Mouse (Mus musculus) E14TG2a.4 (cell line): ENCODE data around the gene Eddm3b.

ENCODE experiments used
- CTCF ChIP-seq: conservative IDR thresholded peaks from 2 replicates; pipeline ENCODE4 v1.5.1; 2014; ENCODE audit warnings: low read length
- POU5F1 ChIP-seq: IDR thresholded peaks from 2 replicates; pipeline ENCODE4 v1.6.1; 2014; ENCODE audit warnings: low read length, borderline replicate concordance

DNA sequence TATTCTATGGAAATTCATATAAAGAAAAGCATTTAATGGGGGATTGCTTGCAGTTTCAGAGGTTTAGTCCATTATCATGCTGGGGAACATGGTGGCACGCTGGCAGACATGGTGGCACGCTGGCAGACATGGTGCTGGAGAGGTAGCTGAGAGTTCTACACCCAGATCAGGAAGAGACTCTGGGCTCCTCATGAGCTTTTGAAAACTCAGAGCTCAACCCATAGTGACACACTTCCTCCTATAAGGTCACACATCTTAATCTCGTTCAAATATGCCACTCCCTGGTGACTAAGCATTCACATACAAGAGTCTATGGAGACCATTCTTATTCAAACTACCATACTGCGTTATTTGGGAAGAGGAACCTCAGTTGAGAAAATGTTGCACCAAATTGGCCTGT is 18.1 kb downstream of the Eddm3b start:
- TF ChIP-seq CTCF: no peak
- TF ChIP-seq POU5F1: no peak
